Mouse (Mus musculus) G1E (cell line): ENCODE results near the gene Rasl11a. TPM values are rescaled to one million over a fixed set of nuclear protein-coding genes. Genes with fewer than 3 reads are reported as not detected.
"Not testable (repeated sequence)": the region's sequence is repeated elsewhere in the genome, so short reads cannot be mapped to it uniquely, and the experiment has no call there.

Source experiments
- ATAC-seq: 2 replicates; pipeline ENCODE4 v1.8.0; 2016; ENCODE audit warnings: mild to moderate bottlenecking; ENCODE audit not compliant: insufficient number of reproducible peaks, poor library complexity, low FRiP score, severe bottlenecking; ENCODE audit errors: extremely low read depth
- DNase-seq: peaks from one replicate; pipeline ENCODE4 v3.0.0; 2012; ENCODE audit warnings: low spot score
- H3K27me3 ChIP-seq: 2 replicates; pipeline ENCODE4 v1.6.1; 2012; ENCODE audit warnings: mild to moderate bottlenecking, low read length, inconsistent platforms; ENCODE audit not compliant: insufficient read depth
- H3K36me3 ChIP-seq: replicated peaks from 2 replicates; pipeline ENCODE3; 2012; ENCODE audit warnings: mild to moderate bottlenecking, inconsistent platforms
- H3K4me1 ChIP-seq: 2 replicates; pipeline ENCODE4 v1.6.1; 2012; ENCODE audit warnings: low read depth, low read length, inconsistent platforms, mixed read lengths; ENCODE audit not compliant: insufficient read depth
- H3K4me3 ChIP-seq: 2 replicates; pipeline ENCODE4 v1.5.1; 2012; ENCODE audit warnings: low read depth, mild to moderate bottlenecking, inconsistent platforms, low read length, moderate library complexity, mixed read lengths
- H3K9me3 ChIP-seq: replicated peaks from 2 replicates; pipeline ENCODE4 v1.6.1; 2012; ENCODE audit warnings: inconsistent platforms
- CTCF ChIP-seq: IDR thresholded peaks from 2 replicates; pipeline ENCODE4 v1.5.1; 2012; ENCODE audit warnings: low read depth, low read length, inconsistent platforms, mixed read lengths
- GATA1 ChIP-seq: IDR thresholded peaks from 2 replicates; pipeline ENCODE4 v1.6.1; 2012; ENCODE audit warnings: borderline replicate concordance, low read length, inconsistent platforms, mixed read lengths
- GATA2 ChIP-seq: IDR thresholded peaks from 2 replicates; pipeline ENCODE4 v1.6.1; 2012; ENCODE audit warnings: low read depth, low read length, inconsistent platforms, borderline replicate concordance
- POLR2AphosphoS5 ChIP-seq: IDR thresholded peaks from 2 replicates; pipeline ENCODE4 v1.6.1; 2012; ENCODE audit warnings: low read depth, low read length, inconsistent platforms; ENCODE audit not compliant: insufficient replicate concordance
- TAL1 ChIP-seq: conservative IDR thresholded peaks from 2 replicates; pipeline ENCODE4 v1.6.1; 2012; ENCODE audit warnings: low read depth, low read length, inconsistent platforms, mixed read lengths
- polyA plus RNA-seq: library from polyadenylated mRNA; stranded (reverse); fragments of >175 nt; gene quantifications from 2 replicates; pipeline ENCODE4 v1.2.3, GENCODE M21; 2012
- total RNA-seq, 2 experiments: library from RNA; stranded (forward) in 1 of 2; stranded (reverse) in 1 of 2; fragments of 200-1000 nt in 1 of 2; fragments of >200 nt in 1 of 2; fragmentation: Nextera tagmentation in 1 of 2; gene quantifications; 2 replicates each; pipeline ENCODE4 v1.2.3; 2014 to 2017

Rasl11a gene
- total and polyA plus RNA-seq, 3 experiments = 19.7 to 139 (median 86.7) TPM

DNA sequence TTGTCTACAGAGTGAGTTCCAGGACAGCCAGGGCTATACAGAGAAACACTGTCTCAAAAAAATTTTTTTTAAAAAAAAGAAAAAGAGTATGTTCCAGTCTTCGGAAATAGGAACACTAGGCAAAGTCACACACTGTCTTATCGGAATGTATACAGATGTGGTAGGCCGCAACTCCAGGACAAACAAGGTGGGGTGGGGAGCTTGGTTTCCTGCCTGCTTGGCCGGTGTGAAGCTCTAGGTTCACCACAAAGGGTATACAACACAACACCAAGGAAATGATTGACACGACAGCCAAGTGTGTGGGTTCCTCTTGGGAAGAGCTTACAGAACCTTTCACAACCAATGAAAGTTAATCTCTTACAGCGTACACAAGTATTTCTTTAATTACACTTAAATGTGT is 37.4 kb downstream of the Rasl11a start:
- TF ChIP-seq POLR2AphosphoS5 (no peak), GATA2 (no peak), CTCF (no peak), GATA1 (no peak), TAL1 (no peak)
- Histone ChIP-seq H3K4me3 (no peak overlapping the region), H3K4me1 (peaks cover 12% of the 10 kb centered on the region), H3K9me3 (0 out of 2 replicates have a peak, but pooled peaks cover 2% of the 10 kb centered on the region), H3K36me3 (no peaks in the 10 kb centered on the region), H3K27me3 (peaks cover 7% of the 10 kb centered on the region)
- DNase-seq = no peak
- no peak for ATAC-seq

DNA sequence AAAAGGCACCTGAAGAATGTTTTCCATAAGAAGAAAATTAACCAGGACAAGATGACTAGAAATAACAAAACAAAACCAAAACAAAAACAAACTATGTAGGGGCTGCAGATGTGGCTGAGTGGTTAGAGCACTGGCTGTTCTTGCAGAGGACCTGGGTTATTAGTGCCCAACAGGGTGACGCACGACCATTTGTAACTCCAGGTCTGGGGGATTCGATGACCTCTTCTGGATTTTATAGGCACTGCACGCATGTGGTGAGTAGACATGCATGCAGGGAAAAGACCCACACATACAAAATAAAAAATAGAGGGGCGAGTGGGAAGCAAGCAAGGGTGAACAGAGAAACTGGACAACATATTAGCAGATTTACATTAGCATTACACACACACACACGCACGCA is 38.2 kb downstream of the Rasl11a start:
- Histone ChIP-seq H3K9me3 (0 out of 2 replicates have a peak, but pooled peaks cover 2% of the 10 kb centered on the region), H3K4me1 (peaks cover 6% of the 10 kb centered on the region), H3K27me3 (peaks cover 7% of the 10 kb centered on the region), H3K36me3 (no peaks in the 10 kb centered on the region), H3K4me3 (no peak overlapping the region)
- DNase-seq = no peak
- no peak for TF ChIP-seq CTCF
- no peak for TF ChIP-seq POLR2AphosphoS5
- ATAC-seq = no peak

DNA sequence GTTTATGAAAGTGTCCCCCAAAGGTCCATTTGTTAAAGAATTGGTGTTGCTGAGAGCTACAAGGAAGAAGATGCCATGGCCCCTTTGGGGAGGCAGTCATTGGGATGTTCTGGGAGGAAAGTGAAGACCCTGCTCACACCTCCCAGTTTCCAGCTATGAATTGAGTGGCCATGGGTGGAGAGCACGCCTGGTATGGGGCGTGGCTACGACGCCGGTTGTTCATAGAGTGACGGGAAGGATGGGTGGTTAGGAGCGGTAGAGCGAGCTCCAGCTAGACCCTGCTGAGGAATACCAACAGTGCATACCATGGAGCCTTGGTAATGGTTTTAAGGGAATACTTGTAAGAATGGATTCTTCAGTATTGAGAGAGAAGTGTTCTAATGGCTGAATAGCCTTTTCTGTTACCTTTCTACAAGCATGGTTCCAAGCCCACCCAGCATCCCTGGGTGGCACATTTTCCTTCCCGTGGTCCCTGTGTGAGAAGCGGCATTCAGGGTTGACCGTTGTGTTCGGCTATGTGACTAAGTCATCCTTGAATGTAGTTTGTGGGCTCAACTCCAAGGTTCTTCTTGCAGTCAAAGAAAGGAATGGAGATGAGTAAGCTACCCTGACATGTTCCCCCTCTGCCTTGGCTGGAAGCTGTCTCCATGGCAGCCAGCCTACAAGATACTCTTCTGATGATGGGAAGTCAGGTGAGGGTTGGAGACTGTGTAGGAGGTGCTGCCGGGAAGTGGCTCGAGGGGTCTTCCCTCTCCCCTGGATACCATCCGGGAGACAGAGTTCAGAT is 38.8 kb downstream of the Rasl11a start:
- H3K4me3 ChIP-seq = no peak overlapping the region
- ATAC-seq (no peak), DNase-seq (no peak)
- peaks cover 7% of the 10 kb centered on the region for H3K27me3 ChIP-seq
- H3K9me3 ChIP-seq = 0 out of 2 replicates have a peak, but pooled peaks cover 2% of the 10 kb centered on the region
- no peaks in the 10 kb centered on the region for H3K36me3 ChIP-seq
- H3K4me1 ChIP-seq = peaks cover 1% of the 10 kb centered on the region
- TF ChIP-seq CTCF (no peak), GATA1 (no peak)

DNA sequence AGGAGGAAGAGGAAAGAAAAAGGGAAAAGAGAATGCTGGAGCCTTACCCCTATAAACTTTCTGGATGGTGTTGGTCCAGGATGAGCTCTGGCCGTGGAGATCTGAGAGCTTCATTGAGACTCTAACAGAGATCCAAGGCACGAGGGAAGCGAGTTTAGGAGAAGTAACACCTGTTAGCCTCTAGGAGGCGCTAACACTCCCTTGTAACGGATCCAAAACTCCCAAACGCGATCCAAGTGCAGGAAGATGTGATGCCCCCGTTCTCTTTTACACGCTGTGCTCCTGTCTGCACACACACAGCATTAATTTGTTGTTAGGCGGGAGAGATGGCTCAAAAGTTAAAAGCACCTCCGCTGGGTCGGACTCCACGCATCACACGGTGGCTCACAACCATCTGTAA is 46.3 kb downstream of the Rasl11a start:
- no peak for DNase-seq
- H3K4me3 ChIP-seq = no peak overlapping the region

GRCm38 (mm10) chr5:146892904-146893303 is 48.0 kb downstream of the Rasl11a start:
- Histone ChIP-seq H3K36me3 (no peaks in the 10 kb centered on the region), H3K9me3 (no peaks in the 10 kb centered on the region), H3K4me3 (no peak overlapping the region), H3K27me3 (peaks cover 10% of the 10 kb centered on the region; the same call in 1 of the 2 replicates), H3K4me1 (peaks cover 8% of the 10 kb centered on the region)
- no peak for ATAC-seq
- TF ChIP-seq GATA1 = no peak
- TF ChIP-seq GATA2 = no peak
- no peak for TF ChIP-seq POLR2AphosphoS5
- TF ChIP-seq TAL1 = no peak
- no peak for TF ChIP-seq CTCF
- no peak for DNase-seq

More for the DNA sequence above, 46.3 kb downstream of the Rasl11a start:
- Histone ChIP-seq H3K27me3 (peaks cover 4% of the 10 kb centered on the region; the same call in 1 of the 2 replicates), H3K4me1 (peaks cover 8% of the 10 kb centered on the region), H3K36me3 (no peaks in the 10 kb centered on the region), H3K9me3 (no peaks in the 10 kb centered on the region)
- no peak for ATAC-seq
- TF ChIP-seq GATA1 (no peak), POLR2AphosphoS5 (no peak), TAL1 (no peak), CTCF (peak; percentile 78), GATA2 (no peak)

DNA sequence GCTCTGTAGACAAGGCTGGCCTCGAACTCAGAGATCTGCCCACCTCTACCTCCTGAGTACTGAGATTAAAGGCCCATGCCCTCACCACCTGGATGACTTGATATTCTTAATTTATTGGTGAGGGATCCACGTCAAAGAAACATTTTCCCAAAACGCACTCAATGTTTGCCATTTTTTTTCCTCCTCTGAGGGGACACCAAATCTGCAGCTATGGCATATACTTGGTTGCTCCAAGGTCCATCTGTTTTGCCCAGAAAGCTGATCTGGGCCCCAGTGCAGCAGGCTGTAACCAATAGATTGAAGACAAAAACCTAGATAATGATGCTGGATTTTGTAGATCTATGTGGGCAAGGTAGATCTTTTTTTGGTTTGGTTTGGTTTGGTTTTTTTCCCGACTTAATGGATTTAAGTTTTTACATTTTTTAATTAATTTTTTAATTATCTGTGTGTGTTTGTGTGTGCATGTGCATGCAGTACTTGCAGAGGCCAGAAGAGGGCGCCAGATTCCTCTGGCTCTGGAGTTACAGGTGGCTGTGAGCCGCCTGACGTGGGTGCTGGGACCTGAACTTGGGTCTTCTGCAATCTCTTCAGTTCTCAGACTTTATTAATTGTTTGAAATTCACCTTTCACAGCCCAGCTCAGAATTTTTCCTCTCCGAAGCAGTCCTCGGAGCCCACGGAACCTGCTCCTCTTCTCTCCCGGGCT is 48.8 kb downstream of the Rasl11a start:
- no peaks in the 10 kb centered on the region for H3K36me3 ChIP-seq
- TF ChIP-seq CTCF = peak; percentile 55; the same call in 1 of the 2 replicates
- no peak for TF ChIP-seq POLR2AphosphoS5
- no peaks in the 10 kb centered on the region for H3K9me3 ChIP-seq
- no peak for DNase-seq
- no peak overlapping the region for H3K4me3 ChIP-seq
- no peak for ATAC-seq
- peaks cover 10% of the 10 kb centered on the region; the same call in 1 of the 2 replicates for H3K27me3 ChIP-seq
- peaks cover 8% of the 10 kb centered on the region for H3K4me1 ChIP-seq

DNA sequence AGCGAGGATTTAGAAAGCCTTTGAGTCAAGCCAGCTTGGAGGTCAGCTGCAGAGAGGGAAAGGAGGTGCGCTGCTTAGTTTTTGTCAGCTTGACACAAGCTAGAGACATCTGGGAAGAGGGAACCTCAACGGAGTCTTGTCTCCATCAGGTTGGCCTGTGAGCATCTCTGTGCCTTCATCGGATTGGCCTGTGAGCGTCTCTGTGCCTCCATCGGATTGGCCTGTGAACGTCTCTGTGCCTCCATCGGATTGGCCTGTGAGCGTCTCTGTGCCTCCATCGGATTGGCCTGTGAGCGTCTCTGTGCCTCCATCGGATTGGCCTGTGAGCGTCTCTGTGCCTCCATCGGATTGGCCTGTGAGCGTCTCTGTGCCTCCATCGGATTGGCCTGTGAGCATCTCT is 50.8 kb downstream of the Rasl11a start:
- not testable (repeated sequence) for H3K4me1 ChIP-seq, H3K4me3 ChIP-seq, H3K9me3 ChIP-seq, ATAC-seq, H3K36me3 ChIP-seq, DNase-seq
- H3K27me3 ChIP-seq = peaks cover 10% of the 10 kb centered on the region; the same call in 1 of the 2 replicates
